Mouse (Mus musculus) 3134 (cell line): ENCODE measurements around the gene Efcab9.

ENCODE experiments used
- DNase-seq: peaks from one replicate; pipeline ENCODE4 v3.0.0-alpha.2; 2011; ENCODE audit warnings: low spot score; ENCODE audit not compliant: insufficient read length; ENCODE audit errors: extremely low read depth

The Efcab9 gene

DNA sequence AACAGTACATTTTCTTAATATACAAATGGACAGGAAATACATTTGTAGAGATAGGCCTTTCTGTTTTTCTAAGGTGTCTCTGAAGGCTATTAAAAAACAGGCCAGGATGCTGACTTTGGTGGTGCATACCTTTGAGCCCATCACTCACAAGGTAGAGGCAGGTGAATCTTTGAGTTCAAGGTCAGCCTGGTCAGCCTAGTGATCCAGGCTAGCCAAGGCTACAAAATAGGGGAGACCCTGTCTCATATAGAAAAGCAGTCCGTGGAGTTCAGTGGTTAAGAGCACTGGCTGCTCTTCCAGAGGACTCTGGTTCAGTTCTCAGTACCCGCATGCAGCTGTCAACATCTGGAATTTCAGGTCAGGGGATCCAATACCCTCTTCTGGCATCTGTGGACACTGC is 28.2 kb downstream of the Efcab9 start:
- DNase-seq = no peak

DNA sequence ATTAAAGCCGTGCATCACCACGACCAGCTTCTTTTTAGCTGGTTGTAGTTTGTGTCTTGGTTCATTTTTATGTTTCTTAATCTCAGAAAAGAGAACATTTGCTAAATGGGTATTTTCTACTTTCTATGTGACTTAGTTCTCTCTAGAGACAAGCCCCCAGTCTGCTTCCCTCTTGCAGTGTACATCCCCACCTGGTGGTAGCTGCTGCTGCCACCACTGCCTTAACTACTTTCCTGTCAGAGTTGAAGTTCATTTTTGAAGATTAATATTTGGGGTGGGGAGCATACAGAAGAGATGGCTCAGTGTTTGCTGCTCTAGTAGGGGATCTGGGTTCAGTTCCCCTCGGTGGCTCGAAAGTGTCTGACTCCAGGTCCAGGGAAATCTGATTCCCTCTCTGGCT is 31.9 kb downstream of the Efcab9 start:
- DNase-seq = no peak

GRCm38 (mm10) chr11:32498757-32499535 is 32.9 kb downstream of the Efcab9 start:
- no peak for DNase-seq

- no peak for DNase-seq
Measured at GRCm38 (mm10) chr11:32495283-32495682, 36.6 kb downstream of the Efcab9 start.

DNA sequence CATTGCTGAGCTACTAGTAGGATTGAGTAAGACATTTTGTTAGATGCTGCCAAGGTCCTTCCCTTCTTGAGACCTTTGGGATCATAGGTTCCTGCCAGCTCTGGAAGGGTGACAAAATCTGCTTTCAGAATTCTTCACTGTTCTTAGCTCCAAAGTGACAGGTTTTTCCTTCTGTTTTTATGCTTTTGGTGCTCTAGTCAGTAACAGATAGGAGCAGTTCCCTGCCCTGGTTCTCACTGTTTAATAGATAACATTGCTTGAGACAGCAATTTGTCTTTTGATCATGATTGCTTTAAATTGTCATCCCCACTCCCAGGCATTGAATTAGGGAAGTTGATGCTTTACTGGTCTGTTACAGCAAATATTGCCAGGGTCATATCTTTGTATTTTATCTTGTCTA is 38.6 kb downstream of the Efcab9 start:
- no peak for DNase-seq

DNA sequence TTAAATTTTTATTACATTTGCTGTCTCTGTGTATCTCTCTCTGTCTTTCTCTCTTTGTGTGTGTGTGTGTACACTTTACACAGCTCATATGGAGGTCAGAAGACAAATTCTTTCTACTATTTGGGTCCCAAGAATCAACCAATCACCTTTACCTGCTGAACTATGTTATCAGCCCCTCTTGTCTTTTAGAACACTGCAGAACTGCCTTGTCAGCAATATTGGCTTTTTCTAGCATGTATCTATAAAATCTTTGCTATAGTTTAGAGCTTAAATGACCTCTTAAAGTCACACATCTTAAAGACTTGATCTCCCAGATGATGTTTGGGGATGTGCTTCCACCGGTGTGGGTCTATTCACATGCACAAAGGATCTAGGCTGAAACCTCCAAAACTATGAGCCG is 40.8 kb downstream of the Efcab9 start:
- DNase-seq = no peak

DNA sequence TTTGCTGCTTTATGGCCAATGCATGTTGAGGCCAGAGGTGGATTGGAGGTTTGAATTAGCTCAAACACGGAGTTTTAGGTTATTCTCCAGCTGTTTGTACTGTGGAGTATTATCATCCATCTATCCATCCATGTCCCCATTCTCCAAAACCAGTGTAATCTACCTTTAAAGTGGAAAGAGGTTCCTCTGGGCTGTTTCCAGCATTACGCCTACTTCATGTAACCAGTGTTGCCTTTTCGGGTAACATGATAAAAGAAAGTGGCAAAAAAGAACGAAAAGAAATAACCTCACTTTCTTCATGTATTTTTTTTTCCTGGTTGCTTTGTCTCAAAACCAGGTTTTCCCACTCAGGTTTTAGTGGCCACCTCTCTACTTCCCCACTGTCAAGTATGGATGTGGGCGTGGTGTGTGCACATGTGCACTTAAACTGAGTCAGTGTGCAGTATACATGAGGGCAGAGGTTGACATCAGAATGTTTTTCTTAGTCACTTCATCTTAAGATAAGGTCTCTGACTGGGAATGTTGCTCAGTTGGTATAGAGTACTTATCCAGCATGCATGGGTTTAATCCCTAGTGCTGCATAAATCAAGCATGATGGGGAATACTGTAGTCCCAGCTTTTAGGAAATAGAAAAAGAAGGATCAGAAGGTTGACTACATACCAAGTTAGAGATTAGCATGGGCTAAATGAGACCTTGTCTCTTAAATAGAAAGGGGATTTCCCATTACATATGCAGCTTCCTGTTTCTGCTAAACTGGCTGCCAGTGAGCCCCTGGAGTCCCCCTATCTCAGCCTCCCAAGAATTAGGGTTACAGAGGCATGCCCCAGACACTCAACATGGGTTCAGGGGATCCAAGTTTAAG is 42.8 kb downstream of the Efcab9 start:
- no peak for DNase-seq

DNA sequence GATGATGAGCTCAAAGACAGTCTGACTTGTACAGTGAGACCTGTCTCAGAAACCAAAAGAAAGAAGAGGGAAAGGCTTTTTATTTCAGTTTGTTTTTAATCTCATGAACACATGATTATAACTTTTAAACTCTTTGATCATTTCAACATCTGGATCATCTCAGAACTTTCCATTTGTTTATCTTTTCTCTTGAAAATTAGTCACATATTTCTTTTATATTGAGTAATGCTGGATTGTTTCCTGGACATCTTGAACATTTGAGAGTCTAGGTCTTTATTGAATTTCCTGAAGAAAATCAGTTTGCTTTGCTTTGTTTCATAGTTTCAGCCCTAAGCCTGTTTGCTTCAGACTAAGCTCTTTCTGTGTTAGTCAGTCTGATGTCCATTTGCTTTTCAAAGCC is 43.5 kb downstream of the Efcab9 start:
- DNase-seq = no peak

GRCm38 (mm10) chr11:32487501-32487900 is 44.4 kb downstream of the Efcab9 start:
- peak; percentile 23 for DNase-seq

GRCm38 (mm10) chr11:32486621-32487020 is 45.3 kb downstream of the Efcab9 start:
- DNase-seq = no peak

- no peak for DNase-seq
Measured at GRCm38 (mm10) chr11:32485290-32485689, 46.6 kb downstream of the Efcab9 start.

GRCm38 (mm10) chr11:32481525-32481924 is 50.4 kb downstream of the Efcab9 start:
- DNase-seq = no peak

DNA sequence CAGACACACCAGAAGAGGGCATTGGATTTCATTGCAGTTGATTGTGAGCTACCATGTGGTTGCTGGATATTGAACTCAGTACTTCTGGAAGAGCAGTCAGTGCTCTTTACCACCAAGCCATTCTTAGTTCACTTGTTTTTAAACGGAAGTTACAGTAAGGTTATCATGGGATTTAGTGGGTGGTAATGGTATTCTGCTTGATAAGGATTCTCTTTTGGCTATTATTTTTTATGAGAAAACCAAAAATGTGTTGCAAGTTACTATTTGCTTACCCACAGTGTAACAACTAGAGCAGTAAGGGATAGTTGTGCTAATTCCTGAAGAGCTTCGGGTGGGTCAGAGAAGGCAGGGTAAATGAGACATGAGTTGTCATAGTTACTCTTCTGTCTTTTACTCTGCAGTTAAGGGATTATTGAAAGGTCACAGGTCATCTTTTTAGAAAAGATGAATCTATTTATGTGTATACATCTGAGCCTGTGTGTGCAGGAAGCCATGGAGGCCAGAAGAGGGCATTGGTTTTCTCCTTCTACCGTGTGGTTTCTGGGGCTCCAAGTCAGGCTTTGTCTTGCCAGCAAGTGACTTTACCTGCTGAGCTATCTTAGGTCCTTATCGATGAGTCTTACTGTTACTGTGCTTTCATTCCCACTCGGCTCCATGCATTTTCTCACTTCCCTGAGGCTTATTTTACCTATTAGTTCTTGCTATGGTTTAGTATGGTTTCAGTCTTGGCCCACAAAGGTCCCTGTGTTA is 56.2 kb downstream of the Efcab9 start:
- no peak for DNase-seq

GRCm38 (mm10) chr11:32474725-32475124 is 57.2 kb downstream of the Efcab9 start:
- DNase-seq = no peak
